Mouse (Mus musculus): ENCODE measurements around the gene Akap11.
A peak's percentile ranks its signal among the peaks of the same experiment; 100 is the strongest.
"Not testable (repeated sequence)": the region's sequence is repeated elsewhere in the genome, so short reads cannot be mapped to it uniquely, and the experiment has no call there.

Gene Akap11

GRCm38 (mm10) chr14:78536281-78537165 is at the start of gene Akap11:
Akap11 (minus strand) TSS chr14:78536808.
- peak; percentile 85 for DNase-seq (ENCODE audit: low spot score)

DNA sequence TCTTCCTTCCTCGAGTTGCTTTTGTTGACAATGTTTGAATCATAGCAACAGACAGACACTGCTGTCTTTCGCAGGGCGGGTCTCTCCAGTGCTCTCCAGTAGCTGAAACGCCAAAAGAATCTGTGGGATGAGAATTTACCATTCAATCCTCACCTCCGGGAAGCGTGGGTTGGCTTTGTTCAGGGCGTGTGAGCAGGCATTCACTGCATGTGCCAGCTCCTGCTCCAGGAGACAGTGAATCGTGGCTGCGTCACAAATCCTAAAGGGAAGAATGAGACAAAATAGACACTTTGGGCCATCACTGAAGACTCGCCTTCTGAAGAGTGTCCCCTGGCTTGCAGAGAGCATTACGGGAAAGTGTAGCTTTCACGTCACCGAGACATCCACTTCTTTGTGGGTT is 47.6 kb upstream of the Akap11 start:
- no peak for DNase-seq (ENCODE audit: low spot score)

GRCm38 (mm10) chr14:78583168-78583567 is 46.6 kb upstream of the Akap11 start:
- no peak for DNase-seq (ENCODE audit: low spot score)

- no peak for DNase-seq (ENCODE audit: low spot score)
These were observed 39.3 kb upstream of the Akap11 start for GRCm38 (mm10) chr14:78575899-78576298.

DNA sequence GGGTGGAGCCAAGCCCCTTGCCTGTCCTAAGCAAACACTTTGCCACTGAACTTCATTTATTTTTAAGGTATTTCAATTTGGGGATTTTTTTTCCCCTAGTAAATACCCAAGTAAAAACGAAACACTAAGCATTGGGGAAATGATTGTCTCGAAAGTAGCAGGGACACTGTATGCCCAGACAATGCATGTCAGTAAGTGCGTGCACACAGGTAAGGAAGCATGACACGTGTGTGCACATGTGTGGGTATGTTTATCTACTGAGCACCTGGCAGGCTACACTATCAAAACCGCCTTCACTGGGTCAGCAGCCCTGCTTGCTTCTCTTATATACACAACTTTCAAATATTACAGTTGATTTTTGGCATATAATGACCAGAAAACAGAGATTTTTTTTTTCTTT is 31.8 kb upstream of the Akap11 start:
- DNase-seq (ENCODE audit: low spot score) = no peak

DNA sequence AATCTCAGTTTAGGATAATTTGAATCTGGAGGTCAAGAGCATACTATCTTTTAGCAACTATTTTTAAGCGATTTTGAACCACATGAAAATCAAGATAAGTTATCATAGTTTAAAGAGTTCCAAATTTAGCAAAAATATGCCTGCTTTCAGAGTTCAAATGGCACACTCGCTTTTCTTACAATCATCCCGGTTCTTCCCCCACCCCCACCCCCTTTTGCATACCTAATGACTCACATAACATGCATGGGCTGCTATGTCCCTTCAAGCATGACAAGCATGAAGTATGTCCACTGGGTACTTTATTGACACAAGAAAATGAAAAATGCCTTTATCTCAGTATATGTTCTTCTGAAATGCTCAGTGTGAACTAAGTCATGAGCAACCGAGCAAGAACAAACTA is 29.8 kb upstream of the Akap11 start:
- no peak for DNase-seq (ENCODE audit: low spot score)

DNA sequence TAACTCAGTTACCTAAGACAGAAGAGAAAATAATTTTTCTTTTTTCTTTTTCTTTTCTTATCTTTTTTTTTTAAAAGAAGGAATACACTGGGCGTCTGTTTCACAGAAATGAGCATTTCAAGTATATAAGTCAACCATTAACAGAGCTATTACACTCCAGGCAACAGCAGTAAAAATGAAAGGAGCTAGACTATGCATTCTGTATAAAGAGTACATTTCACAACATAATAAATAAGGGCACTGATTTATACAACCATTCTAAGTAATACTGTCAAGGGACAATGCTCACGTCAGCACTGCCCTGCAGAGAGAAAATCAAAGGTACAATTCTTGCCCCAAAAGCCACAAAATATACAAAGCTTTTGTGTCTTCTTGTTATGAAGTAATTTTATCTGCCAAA is 27.7 kb upstream of the Akap11 start:
- no peak for DNase-seq (ENCODE audit: low spot score)

DNA sequence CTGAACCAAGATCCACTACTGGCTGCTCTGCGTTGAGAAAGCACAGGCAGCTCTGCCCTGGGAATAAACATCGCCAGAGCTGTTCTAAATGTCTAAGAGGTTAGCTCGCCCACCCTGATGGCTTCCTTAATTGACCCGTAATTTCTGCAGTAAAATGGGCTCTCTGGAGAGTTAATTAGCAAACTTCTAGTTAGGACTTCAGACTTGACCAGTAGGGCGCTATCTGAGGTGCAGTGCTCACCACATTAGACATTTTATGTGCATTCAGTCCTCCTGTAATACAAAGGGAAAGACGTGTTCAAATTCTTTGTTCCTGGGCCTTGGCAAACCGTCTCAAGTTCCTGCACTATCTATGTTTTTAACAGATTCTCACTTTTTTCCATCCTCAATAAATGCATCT is 26.6 kb upstream of the Akap11 start:
- no peak for DNase-seq (ENCODE audit: low spot score)

DNA sequence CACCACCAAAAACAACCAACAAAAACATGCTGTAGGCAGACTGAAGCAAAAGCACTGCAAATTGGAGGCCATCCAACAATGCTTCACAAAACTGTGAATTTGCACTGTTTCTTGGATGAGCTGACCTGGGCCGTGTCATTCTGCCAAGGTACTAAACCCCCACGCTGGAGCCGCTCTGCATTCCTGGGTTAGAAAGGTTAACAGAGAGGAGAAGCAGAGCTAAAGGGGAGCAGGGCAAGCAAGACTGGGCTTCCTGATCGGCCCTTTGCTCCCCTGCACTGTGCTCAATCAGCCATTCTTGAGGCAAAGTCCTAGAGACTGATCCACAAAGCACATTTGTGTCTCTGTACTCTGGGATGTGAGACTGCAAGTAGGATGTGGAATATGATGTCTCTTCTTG is 25.5 kb upstream of the Akap11 start:
- no peak for DNase-seq (ENCODE audit: low spot score)

DNA sequence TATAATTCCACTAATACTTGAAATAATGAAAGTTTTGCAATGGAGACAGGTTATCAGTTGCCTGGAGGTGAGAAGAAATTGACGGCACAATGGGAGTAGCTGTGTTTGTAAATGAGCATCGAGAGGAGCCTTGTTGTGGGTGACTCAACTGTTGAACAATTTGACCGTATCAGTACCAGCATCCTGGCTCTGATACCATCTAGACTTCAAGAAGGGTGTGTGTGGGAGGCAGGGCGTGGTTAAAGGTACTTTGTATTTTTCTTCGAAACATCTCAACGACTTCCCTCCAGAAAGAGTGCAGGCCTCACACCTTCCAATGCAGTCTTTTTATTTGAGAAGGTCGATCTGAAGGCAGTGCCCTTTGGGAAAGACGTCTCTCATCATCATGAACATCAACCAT is 22.4 kb upstream of the Akap11 start:
- no peak for DNase-seq (ENCODE audit: low spot score)

DNA sequence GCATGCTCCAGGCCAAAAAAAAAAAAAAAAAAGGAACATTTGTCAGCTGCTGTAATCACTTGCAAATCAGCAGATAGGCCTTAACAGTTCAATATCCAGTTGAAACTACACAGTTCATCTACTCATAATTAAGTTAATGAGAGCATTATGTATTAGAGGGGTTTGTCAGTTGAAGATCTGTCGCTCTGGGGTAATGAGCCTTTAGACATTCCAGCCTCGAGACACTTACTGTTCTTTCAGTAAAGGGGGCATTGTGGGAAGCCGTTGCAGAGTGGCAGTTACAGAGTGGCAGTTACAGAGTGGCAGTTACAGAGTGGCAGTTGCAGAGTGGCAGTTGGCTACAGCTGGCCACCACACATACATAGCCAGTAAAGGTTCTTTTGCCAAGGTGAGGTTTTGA is 18.2 kb upstream of the Akap11 start:
- not testable (repeated sequence) for DNase-seq (ENCODE audit: low spot score)

GRCm38 (mm10) chr14:78553661-78554060 is 17.1 kb upstream of the Akap11 start:
- no peak for DNase-seq (ENCODE audit: low spot score)

- DNase-seq (ENCODE audit: low spot score) = no peak
These were observed 12.2 kb upstream of the Akap11 start for GRCm38 (mm10) chr14:78548807-78549206.

GRCm38 (mm10) chr14:78541319-78541718 is 4.7 kb upstream of the Akap11 start:
- DNase-seq (ENCODE audit: low spot score) = no peak

DNA sequence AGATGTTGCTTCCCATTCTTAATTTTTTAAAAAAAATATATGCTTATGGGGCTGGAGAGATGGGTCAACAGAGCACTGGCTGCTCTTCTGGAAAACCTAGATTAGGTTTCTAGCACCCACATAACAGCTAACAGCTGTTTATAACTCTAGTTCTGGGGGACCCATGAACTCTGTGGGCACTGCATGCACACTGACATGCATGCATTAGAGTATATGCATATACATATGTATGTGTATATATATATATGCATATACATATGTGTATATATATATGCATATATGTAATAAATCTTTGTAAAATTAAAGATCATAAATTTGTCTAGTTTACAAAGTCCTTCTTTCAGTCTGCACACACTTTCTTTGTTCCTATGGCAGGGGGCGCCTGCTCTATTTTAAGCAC is 3.2 kb upstream of the Akap11 start:
- no peak for DNase-seq (ENCODE audit: low spot score)

DNA sequence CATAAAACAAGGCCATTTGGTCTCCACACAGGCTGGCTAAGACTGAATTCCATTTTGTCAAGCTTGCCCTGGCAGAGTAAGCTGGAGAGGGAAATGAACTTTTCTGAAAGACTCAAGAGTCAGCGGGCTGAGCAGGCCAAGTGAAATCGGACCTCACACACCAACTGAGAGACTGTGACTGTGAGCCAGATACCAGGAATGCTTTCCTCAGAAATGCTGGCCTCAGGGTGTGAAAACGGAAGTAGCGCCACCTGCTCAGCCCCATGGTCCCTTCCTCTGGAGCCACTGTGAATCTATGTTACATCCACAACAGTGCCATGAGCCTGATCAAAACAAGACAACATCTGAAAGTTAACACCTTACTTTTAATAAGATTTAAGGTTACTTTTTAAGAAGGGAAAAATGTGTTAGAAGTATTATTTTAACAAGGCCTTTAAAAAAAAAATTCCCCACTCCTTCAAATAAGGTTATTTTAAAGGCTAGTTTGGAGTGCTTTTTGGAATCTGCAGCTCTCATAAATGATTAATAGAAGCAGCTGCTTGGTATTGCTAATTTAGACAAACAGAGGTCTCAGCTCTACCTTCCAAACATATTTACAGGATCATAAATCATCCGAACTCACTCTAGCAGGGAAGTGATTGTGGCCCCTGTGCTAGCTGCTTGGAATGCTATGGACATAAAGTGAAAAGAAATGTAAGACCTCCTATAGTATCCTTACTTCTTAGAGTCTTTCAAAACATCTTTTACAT is 2.1 kb upstream of the Akap11 start:
- no peak for DNase-seq (ENCODE audit: low spot score)

DNA sequence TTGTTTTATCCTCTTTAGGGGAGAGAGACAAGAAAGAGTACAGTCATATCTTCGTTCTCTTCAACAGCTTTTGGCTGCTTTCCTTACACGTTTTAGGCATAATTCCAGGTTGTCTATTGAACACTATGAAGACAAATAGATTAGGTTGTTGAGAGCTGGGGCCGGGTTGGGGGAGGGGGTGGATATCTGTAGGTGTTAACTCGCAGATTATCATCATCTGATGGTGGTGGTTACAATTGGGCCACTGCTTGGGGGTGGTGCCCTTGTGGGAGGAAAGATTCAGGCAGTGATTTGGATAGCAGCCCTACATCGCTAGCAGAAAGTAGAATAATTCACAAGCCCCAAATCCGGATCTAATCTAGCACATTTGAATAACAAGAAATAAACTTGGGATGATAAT is 943 bp upstream of the Akap11 start:
- DNase-seq (ENCODE audit: low spot score) = no peak

- DNase-seq (ENCODE audit: low spot score) = no peak
These were observed 1.2 kb downstream of the Akap11 start for GRCm38 (mm10) chr14:78535366-78535765.

DNA sequence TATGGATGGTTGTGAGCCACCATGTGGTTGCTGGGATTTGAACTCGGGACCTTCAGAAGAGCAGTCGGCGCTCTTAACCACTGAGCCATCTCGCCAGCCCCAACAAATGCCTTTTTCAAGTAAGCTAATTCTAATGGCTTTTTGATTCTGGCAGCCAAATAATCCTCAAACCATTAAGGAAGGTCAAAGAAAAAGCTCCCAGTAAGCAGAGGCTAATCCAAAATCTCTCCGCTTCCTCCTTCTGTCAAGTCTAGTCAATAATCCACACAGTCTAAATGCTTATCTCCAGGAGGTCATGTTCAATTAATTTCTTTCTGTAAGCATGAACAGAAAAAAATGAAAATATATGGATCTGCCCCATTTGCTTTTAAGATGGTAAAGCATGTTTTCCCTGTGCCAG is 2.0 kb downstream of the Akap11 start:
- no peak for DNase-seq (ENCODE audit: low spot score)

GRCm38 (mm10) chr14:78533701-78534100 is 2.9 kb downstream of the Akap11 start:
- no peak for DNase-seq (ENCODE audit: low spot score)

- DNase-seq (ENCODE audit: low spot score) = no peak
These were observed 4.3 kb downstream of the Akap11 start for GRCm38 (mm10) chr14:78532345-78532744.

DNA sequence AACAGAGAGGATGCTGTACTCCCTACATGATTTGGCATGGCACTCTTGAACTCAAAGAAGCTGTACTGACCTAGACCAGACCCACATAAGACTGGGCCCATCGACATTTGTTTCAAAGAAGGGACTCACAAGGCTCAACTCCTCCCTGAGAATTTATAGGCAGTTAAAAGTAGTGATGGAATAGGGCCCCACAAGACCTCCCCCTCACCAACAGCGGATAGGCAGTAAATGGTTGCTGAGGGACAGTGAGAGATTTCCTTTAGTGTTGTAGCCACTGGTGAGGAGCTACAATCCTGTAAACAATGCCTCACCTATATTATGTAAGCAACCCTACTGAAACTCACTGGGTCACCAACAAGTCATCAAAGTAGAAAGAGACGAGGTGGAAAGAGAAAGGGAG is 6.4 kb downstream of the Akap11 start:
- DNase-seq (ENCODE audit: low spot score) = no peak

All from ovary, postnatal 14 days (tissue).